Mouse (Mus musculus): Measurements from ENCODE around the gene Ap1m1. TPM values are rescaled to one million over a fixed set of nuclear protein-coding genes. Genes with fewer than 3 reads are reported as not detected.

Ap1m1 gene
- total RNA-seq, 1 experiment from 2014 or later: 166 TPM

GRCm38 (mm10) chr8:72244610-72245009 lies 4.8 kb downstream of the Ap1m1 start:
- no peak for ATAC-seq (ENCODE audit: extremely low read depth, insufficient number of reproducible peaks, low FRiP score, poor library complexity, severe bottlenecking)

- no peak for ATAC-seq (ENCODE audit: extremely low read depth, insufficient number of reproducible peaks, low FRiP score, poor library complexity, severe bottlenecking)
These were observed 17.5 kb downstream of the Ap1m1 start for GRCm38 (mm10) chr8:72257171-72257901.

DNA sequence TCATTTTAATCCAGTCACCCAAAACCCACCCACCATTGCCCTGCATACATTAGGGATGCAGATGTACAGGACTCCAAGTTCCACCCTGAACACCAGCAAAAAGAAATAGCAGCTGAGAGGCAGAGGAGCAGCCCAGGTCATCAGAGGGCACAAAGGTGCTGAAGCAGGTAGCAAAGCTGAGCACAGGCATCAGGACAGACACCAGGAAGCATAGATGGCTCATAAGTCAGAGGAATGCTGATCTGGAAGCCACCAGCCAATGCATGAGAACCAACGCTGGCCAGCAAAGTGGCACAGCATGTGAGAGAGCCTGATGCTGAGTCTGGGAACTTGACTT lies 18.1 kb downstream of the Ap1m1 start:
- ATAC-seq (ENCODE audit: extremely low read depth, insufficient number of reproducible peaks, low FRiP score, poor library complexity, severe bottlenecking): no peak

DNA sequence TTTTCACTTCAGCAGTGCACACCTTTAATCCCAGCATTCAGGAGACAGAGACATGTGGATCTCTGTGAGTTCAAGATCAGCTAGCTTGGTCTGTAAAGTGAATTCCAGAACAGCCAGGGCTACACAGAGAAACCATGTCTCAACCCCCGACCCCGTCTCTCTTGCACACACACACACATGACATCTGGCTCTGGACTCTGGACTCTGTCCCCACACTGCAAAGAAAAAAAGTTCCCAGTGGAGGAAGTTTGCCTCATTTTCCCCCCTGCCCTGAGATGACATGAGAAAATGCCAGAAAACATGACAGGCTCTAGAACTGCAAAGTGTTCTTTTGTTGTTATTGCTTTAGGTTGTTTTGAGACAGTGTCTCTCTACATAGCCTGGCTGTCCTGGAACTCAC lies 20.0 kb downstream of the Ap1m1 start:
- ATAC-seq (ENCODE audit: extremely low read depth, insufficient number of reproducible peaks, low FRiP score, poor library complexity, severe bottlenecking): no peak

DNA sequence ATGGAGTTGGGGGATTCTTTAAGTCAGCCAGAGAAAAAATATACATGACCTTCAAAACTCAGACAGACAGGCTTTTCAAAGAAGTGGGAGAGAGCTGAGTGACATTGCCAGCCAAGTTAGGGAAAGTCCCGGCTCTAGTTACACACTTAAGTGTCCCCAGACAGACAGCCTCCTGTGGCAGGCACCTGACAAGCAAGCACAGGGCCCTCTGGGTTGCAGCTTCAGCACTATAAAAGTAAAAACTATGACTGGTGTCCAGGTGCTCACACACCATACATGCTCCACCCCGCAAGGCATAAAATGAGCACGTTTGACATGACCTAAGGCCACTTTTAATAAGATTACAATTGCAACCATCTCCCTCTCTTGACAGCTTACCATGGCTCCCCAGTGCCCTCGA lies 20.8 kb downstream of the Ap1m1 start:
- no peak for ATAC-seq (ENCODE audit: extremely low read depth, insufficient number of reproducible peaks, low FRiP score, poor library complexity, severe bottlenecking)

DNA sequence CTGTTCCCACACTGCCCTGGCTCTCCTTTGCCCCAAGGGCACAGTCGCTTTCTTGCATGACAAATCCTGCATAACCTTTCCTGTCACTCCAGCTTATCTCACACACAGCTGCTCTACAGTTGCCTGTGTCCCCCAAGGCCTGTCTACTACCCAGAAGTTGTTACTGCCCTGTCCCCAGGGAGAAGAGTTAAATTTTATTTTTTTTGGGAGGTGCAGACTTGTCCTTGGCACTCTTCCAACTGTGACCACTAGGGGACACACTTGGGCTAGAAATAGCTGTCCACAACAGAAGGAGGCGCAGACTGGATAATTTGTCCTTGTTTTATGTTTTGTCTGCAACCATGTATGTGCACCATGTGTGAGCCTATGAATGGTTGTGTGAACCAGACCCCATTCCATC lies 21.2 kb downstream of the Ap1m1 start:
- ATAC-seq (ENCODE audit: extremely low read depth, insufficient number of reproducible peaks, low FRiP score, poor library complexity, severe bottlenecking): peak; percentile 77

- ATAC-seq (ENCODE audit: extremely low read depth, insufficient number of reproducible peaks, low FRiP score, poor library complexity, severe bottlenecking): no peak
These were observed 21.6 kb downstream of the Ap1m1 start for GRCm38 (mm10) chr8:72261431-72261830.

GRCm38 (mm10) chr8:72261872-72262271 lies 22.1 kb downstream of the Ap1m1 start:
- no peak for ATAC-seq (ENCODE audit: extremely low read depth, insufficient number of reproducible peaks, low FRiP score, poor library complexity, severe bottlenecking)

DNA sequence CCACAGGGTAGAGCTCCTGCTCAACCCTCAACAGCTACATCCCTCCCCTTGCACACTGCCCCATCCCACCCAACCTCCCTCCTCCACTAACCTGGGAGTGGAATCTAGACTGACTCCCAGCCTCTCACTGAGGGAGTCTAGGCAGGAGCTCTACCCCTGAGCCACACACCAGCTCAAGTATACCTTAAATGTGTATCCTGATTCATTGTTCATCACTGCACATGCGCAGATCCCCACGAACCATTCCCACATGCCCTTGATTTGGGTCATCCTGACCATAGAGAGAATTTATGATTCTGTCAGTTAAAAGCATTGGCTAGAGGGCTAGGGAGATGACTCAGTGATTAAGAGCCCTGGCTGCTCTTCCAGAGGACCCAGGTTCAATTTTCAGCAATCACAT lies 22.9 kb downstream of the Ap1m1 start:
- ATAC-seq (ENCODE audit: extremely low read depth, insufficient number of reproducible peaks, low FRiP score, poor library complexity, severe bottlenecking): no peak

- no peak for ATAC-seq (ENCODE audit: extremely low read depth, insufficient number of reproducible peaks, low FRiP score, poor library complexity, severe bottlenecking)
These were observed 23.6 kb downstream of the Ap1m1 start for GRCm38 (mm10) chr8:72263451-72263850.

DNA sequence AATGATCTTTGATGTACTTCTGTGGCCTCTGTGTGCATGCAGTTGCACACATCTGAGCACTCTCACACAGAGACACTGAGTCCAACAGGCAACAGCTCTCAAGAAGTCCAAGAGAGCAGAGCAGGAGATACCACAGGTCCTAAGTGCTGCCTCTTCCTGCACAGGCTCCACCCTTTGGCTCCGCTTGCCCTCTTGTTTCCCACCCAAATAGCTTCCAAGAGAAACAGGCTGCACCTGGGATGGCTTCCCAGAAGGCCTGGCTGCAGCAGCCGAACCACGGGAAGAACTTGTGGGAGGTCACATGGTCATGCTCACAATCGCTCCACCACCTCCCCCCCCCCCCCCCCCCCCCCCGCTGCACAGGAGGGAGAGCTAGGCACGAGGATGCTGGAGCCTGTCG lies 25.5 kb downstream of the Ap1m1 start:
- no peak for ATAC-seq (ENCODE audit: extremely low read depth, insufficient number of reproducible peaks, low FRiP score, poor library complexity, severe bottlenecking)

DNA sequence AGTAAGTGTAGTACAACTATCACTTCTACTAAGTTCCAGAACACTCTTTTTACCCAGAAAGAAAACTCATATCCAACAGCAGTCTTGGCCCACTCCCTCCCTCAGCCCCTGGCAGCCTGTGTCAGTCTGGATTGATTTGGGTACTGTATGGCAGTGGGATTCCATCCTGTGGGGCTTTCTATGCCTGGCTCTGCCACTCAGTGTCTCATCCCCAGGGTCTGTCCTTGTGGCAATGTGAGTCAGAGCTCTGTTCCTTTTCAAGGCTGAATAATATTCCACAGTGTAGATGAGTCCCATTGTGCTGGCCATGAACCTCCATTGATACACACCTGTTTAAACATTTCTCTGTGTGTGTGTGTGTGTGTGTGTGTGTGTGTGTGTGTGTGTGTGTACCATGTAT lies 26.9 kb downstream of the Ap1m1 start:
- no peak for ATAC-seq (ENCODE audit: extremely low read depth, insufficient number of reproducible peaks, low FRiP score, poor library complexity, severe bottlenecking)

- peak; percentile 63 for ATAC-seq (ENCODE audit: extremely low read depth, insufficient number of reproducible peaks, low FRiP score, poor library complexity, severe bottlenecking)
These were observed 27.3 kb downstream of the Ap1m1 start for GRCm38 (mm10) chr8:72267106-72267505.

DNA sequence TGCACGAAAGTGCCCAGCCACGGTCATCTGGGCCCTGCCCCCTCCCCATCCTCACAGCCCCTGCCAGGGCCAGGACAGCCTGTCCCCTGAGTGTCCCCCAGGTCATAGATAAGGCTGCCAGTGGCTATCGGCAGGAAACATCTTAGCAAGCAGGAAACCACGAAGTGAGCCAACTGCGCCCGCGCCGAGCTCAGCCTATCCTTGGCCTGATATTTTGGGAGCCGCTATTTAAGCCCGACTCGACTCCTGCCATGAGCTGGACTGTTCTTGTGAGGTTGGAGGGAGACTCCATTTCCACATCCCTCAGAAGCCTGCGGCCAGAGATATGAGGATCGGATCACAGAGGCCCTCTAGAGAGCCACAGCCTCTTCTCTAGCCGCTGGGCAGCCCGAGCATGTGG lies 28.5 kb downstream of the Ap1m1 start:
- ATAC-seq (ENCODE audit: extremely low read depth, insufficient number of reproducible peaks, low FRiP score, poor library complexity, severe bottlenecking): peak; percentile 21

GRCm38 (mm10) chr8:72270606-72271005 lies 30.8 kb downstream of the Ap1m1 start:
- peak; percentile 30; the same call in 1 of the 2 replicates for ATAC-seq (ENCODE audit: extremely low read depth, insufficient number of reproducible peaks, low FRiP score, poor library complexity, severe bottlenecking)

- ATAC-seq (ENCODE audit: extremely low read depth, insufficient number of reproducible peaks, low FRiP score, poor library complexity, severe bottlenecking): no peak
These were observed 31.3 kb downstream of the Ap1m1 start for GRCm38 (mm10) chr8:72271051-72271660.

GRCm38 (mm10) chr8:72271691-72272090 lies 31.9 kb downstream of the Ap1m1 start:
- ATAC-seq (ENCODE audit: extremely low read depth, insufficient number of reproducible peaks, low FRiP score, poor library complexity, severe bottlenecking): no peak

GRCm38 (mm10) chr8:72272361-72272760 lies 32.5 kb downstream of the Ap1m1 start:
- peak; percentile 69 for ATAC-seq (ENCODE audit: extremely low read depth, insufficient number of reproducible peaks, low FRiP score, poor library complexity, severe bottlenecking)

DNA sequence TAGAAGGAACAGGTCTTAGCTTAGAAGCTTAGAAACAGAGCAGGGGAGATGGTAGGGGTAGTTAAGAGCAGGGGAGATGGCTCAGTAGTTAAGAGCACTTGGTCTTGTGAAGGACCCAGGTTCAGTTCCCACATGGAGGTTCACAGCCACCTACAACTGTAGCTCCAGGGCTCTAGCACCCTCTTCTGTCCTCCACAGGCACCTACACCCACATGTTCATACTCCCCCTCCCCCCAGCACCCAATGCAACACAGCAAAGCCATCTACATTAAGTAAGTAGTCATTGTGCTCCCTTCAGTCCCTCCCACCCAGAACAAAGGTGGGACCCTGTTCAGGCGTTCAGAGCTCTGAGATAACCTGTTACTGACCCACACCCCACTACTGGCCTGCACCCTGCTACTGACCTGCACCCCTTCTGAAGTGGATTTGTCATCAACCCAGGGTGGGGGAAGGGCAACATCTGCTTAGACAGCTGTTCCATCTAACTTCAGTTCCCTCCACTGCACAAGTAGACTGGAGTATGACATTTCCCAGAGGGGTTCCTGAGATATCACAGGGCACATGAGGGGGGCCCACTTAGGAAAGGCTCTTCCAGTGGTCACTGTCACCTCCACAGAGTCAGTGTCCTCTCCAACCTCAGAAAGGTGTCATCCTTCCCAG lies 33.4 kb downstream of the Ap1m1 start:
- ATAC-seq (ENCODE audit: extremely low read depth, insufficient number of reproducible peaks, low FRiP score, poor library complexity, severe bottlenecking): no peak

DNA sequence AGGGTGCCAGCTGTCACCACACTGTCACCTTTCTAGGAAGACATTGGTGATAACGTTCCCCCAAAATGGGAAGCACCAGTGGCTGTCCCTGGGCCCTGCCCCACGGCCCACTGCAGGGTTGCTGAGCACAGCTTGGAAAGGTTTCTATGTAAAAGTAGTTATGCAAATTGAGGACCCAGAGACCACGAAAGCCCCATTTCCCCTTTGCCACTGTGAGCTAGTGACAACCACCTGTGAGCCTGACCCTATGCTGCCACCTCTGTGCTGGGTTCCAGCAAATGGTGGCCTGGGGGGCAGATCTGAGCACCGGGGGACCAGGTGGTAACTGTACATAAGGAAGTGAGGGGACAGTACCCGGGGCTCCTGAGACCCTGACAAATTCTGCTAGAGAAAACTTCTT lies 34.0 kb downstream of the Ap1m1 start:
- peak; percentile 50 for ATAC-seq (ENCODE audit: extremely low read depth, insufficient number of reproducible peaks, low FRiP score, poor library complexity, severe bottlenecking)

All from neutrophil, adult 5-6 weeks (primary cell).